10 mouse cellular contexts compared by ENCODE assay signal in the genomic region with DNA sequence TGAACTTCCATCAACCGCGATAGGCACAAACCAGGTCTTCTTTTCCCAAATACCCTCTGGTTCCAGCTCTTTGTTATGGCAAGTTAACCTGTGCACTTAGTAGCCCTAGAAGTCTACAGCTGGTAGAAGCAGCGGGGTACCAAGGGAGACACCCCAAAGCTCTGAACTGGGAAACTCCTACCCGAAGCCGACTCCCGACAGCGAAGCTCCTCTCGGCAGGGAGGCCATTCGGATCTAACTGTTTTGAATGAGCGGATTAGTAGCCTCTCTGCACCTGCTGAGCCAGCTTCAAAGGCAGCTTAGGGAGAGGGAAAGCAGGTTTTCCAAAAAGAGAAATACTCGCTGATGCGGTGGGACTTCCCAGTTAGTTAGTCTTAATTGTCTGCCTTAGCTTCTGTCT.
DNase-seq lines count a peak whose midpoint lies in the region; ATAC-seq lines count a peak whose summit lies in the region.
"Had no signal": no experiment of that assay in that cellular context is flagged by ENCODE, and none has a peak within 500 bp of the region (broad histone marks: within the 10 kb centered on the region; RNA-seq: fewer than 3 reads in every experiment).

No protein-coding gene starts in this region.

- H3K4me2 ChIP-seq in embryonic facial prominence, embryonic 14.5 days (ENCODE audit: low read depth, low read length) = peak overlapping the region; percentile 33
- H3K4me2 ChIP-seq in midbrain, embryonic 11.5 days = peak overlapping the region; percentile 32
- no peak overlapping the region for H3K4me2 ChIP-seq in intestine, embryonic 15.5 days (replicated peaks)

- H3K36me3 ChIP-seq in embryonic facial prominence, embryonic 14.5 days (ENCODE audit: control insufficient read depth, insufficient read depth, low read length) = no peaks in the 10 kb centered on the region
- no peaks in the 10 kb centered on the region for H3K36me3 ChIP-seq in midbrain, embryonic 11.5 days (ENCODE audit: control insufficient read depth, insufficient read depth, low read length)
- no peaks in the 10 kb centered on the region for H3K36me3 ChIP-seq in intestine, embryonic 15.5 days

- H3K9me3 ChIP-seq in embryonic facial prominence, embryonic 14.5 days (ENCODE audit: control insufficient read depth, low read length) = no peaks in the 10 kb centered on the region
- H3K9me3 ChIP-seq in midbrain, embryonic 11.5 days (ENCODE audit: control insufficient read depth, low read length) = no peaks in the 10 kb centered on the region
- H3K9me3 ChIP-seq in intestine, embryonic 15.5 days = no peaks in the 10 kb centered on the region

- no peak overlapping the region for H3K9ac ChIP-seq in embryonic facial prominence, embryonic 14.5 days (ENCODE audit: low read depth, low read length)
- no peak overlapping the region for H3K9ac ChIP-seq in midbrain, embryonic 11.5 days (ENCODE audit: low read length)
- no peak overlapping the region for H3K9ac ChIP-seq in intestine, embryonic 15.5 days

- H3K4me3 ChIP-seq in embryonic facial prominence, embryonic 14.5 days (ENCODE audit: low read depth, low read length) = no peak overlapping the region
- no peak overlapping the region for H3K4me3 ChIP-seq in midbrain, embryonic 11.5 days (ENCODE audit: low read depth, low read length)
- no peak overlapping the region for H3K4me3 ChIP-seq in intestine, embryonic 15.5 days (replicated peaks)

- DNase-seq in right cerebral cortex, postnatal 4 days = peak; percentile 3
- no peak for DNase-seq in right cerebral cortex, postnatal 14 days
- peak; percentile 34 for DNase-seq in embryonic facial prominence, embryonic 14.5 days (ENCODE audit: low spot score)
- DNase-seq in midbrain, embryonic 11.5 days (ENCODE audit: low spot score, missing footprints) = peak; percentile 87
- no peak for DNase-seq in B cell, adult 2 months
- DNase-seq in kidney, postnatal 25 days = no peak
- DNase-seq: right cerebral cortex, adult 18-20 months; thymus, postnatal 36 days had no signal

- no peak overlapping the region for H3K27ac ChIP-seq in embryonic facial prominence, embryonic 14.5 days (replicated peaks; ENCODE audit: low read depth, low read length)
- H3K27ac ChIP-seq in midbrain, embryonic 11.5 days (ENCODE audit: low read depth, low read length) = no peak overlapping the region
- no peak overlapping the region for H3K27ac ChIP-seq in intestine, embryonic 15.5 days

- no peaks in the 10 kb centered on the region; the same call in 1 of the 2 replicates for H3K4me1 ChIP-seq in embryonic facial prominence, embryonic 14.5 days (ENCODE audit: control insufficient read depth, insufficient read depth, low read length)
- peaks cover 4% of the 10 kb centered on the region for H3K4me1 ChIP-seq in midbrain, embryonic 11.5 days (ENCODE audit: control insufficient read depth, insufficient read depth, low read length)
- H3K4me1 ChIP-seq in intestine, embryonic 15.5 days (replicated peaks) = no peaks in the 10 kb centered on the region

- peak; percentile 55; the same call in 1 of the 2 replicates for ATAC-seq in embryonic facial prominence, embryonic 14.5 days (ENCODE audit: low read depth)
- ATAC-seq in midbrain, embryonic 11.5 days (ENCODE audit: low FRiP score) = peak; percentile 77
- ATAC-seq in intestine, embryonic 15.5 days = no peak
- ATAC-seq: intestine, embryonic 16.5 days had no signal

- 8% methylated on average over 12 of the region's 12 CpGs for WGBS in embryonic facial prominence, embryonic 14.5 days
- under 1% methylated on average over 12 of the region's 12 CpGs for WGBS in midbrain, embryonic 11.5 days
- 8% methylated on average over 12 of the region's 12 CpGs for WGBS in intestine, embryonic 15.5 days

- H3K27me3 ChIP-seq in embryonic facial prominence, embryonic 14.5 days (replicated peaks; ENCODE audit: control insufficient read depth, insufficient read depth, low read length) = peaks cover 8% of the 10 kb centered on the region
- no peaks in the 10 kb centered on the region for H3K27me3 ChIP-seq in midbrain, embryonic 11.5 days (ENCODE audit: control insufficient read depth, insufficient read depth, low read length)
- H3K27me3 ChIP-seq in intestine, embryonic 15.5 days (replicated peaks) = no peaks in the 10 kb centered on the region

Comparison
In these comparisons a context has a peak if more than half of its experiments do, and no peak if none do; other contexts are left out.
1. DNase-seq: peak in right cerebral cortex, postnatal 4 days (single experiment), embryonic facial prominence, embryonic 14.5 days (single experiment) and midbrain, embryonic 11.5 days (single experiment); none in right cerebral cortex, postnatal 14 days (single experiment), B cell, adult 2 months (0 of 2) and kidney, postnatal 25 days (0 of 2).